Mouse (Mus musculus): Measurements from ENCODE around the gene Copz2.

- TF ChIP-seq CTCF (IDR thresholded peaks at IDR 0.05; ENCODE audit: control insufficient read depth, insufficient read depth, insufficient read length) (no peak), CEBPB (IDR thresholded peaks at IDR 0.05; ENCODE audit: low read depth) (no peak), USF1 (IDR thresholded peaks at IDR 0.05; ENCODE audit: low read depth) (no peak)
Observed at GRCm38 (mm10) chr11:96805606-96806005, 44.1 kb upstream of the Copz2 start.
